ENCODE assay signal across 21 mouse cellular contexts in the genomic region with DNA sequence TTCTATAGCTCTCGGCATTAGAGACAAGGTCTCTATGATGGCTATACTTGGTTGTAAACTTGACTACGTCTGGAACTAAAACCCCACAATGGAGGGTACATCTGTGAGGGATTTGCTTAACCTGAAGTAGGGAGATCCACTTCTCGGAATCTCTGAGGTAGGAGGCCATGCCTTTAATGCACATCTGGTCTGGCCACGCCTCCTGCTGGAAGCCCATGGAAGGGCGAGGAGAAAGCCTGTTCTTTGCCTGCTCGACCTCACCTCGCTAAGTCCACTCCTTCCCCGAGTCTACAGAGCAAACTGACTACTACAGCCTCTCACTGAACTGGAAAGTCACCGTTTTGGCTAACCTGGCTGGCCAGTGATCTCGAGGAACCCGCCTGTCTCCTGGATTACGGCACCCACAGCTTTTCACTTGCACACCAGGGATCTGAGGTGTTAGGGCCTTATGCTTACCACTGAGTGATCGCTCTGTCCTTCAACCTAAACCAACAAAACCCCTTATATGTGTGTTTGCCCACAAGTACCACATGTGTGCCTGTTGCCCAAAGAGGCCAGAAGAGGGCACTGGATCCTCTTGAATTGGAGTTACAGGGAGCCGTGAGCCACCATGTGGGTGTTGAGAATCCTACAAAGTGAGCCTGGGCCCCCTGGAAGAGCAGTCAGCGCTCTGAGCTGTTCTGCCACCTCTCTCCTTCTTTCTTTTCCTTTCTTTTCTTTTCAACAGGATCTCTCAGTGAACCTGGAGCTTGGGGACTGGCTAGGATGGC. TPM values are rescaled to one million over a fixed set of nuclear protein-coding genes. Genes with fewer than 3 reads are reported as not detected.
DNase-seq lines count a peak whose midpoint lies in the region; ATAC-seq and TF ChIP-seq lines count a peak whose summit lies in the region.
"Had no signal": no experiment of that assay in that cellular context is flagged by ENCODE, and none has a peak within 500 bp of the region (broad histone marks: within the 10 kb centered on the region; RNA-seq: fewer than 3 reads in every experiment).

No protein-coding gene starts in this region.

- H3K27me3 ChIP-seq in liver, adult 2 months (ENCODE audit: control insufficient read depth, insufficient read depth, low read length), result no peaks in the 10 kb centered on the region
- no peaks in the 10 kb centered on the region for H3K27me3 ChIP-seq in ES-Bruce4 (ENCODE audit: control insufficient read depth, insufficient read depth, low read length, poor library complexity, severe bottlenecking)
- H3K27me3 ChIP-seq: embryonic facial prominence, embryonic 13.5 days; heart, embryonic 15.5 days; hindbrain, embryonic 12.5 days; neural tube, embryonic 13.5 days had no signal

- DNase-seq in CD4-positive, CD25-positive, alpha-beta regulatory T cell, adult 2 months (ENCODE audit: low read depth, low spot score), result peak; percentile 20
- no peak for DNase-seq in liver, adult 2 months (ENCODE audit: extremely low read depth, low read depth, low spot score)
- DNase-seq in liver, result no peak
- DNase-seq in left cerebral cortex, postnatal 14 days (ENCODE audit: low spot score in 2 of 2), result no peak
- DNase-seq in left cerebral cortex, adult 11 months (ENCODE audit: low spot score), result no peak
- DNase-seq: cerebellum, adult 11 months; cerebellum, postnatal 25 days; kidney, adult 11 months; kidney, postnatal 14 days; left cerebral cortex, postnatal 4 days; thymus, postnatal 25 days had no signal

- H3K27ac ChIP-seq in liver, adult 2 months (replicated peaks; ENCODE audit: insufficient read depth, low read depth, low read length), result no peak overlapping the region
- H3K27ac ChIP-seq in ES-Bruce4 (ENCODE audit: insufficient read depth, low read length), result no peak overlapping the region
- no peak overlapping the region for H3K27ac ChIP-seq in embryonic fibroblast, embryonic 13.5 days (ENCODE audit: insufficient read depth, low read length)
- H3K27ac ChIP-seq: embryonic facial prominence, embryonic 13.5 days; forebrain, embryonic 10.5 days; heart, embryonic 15.5 days; hindbrain, embryonic 12.5 days; neural tube, embryonic 13.5 days had no signal

- H3K79me2 ChIP-seq in liver, adult 2 months (ENCODE audit: control insufficient read depth, insufficient read depth, low read length), result peaks cover 7% of the 10 kb centered on the region; the same call in 1 of the 2 replicates

- ATAC-seq in CD4-positive, CD25-positive, alpha-beta regulatory T cell, adult 4 months, result no peak

- peaks cover 18% of the 10 kb centered on the region; the same call in 1 of the 2 replicates for H3K36me3 ChIP-seq in liver, adult 2 months (ENCODE audit: control insufficient read depth, insufficient read depth, low read length)
- H3K36me3 ChIP-seq in ES-Bruce4 (ENCODE audit: control insufficient read depth, insufficient read depth, low read length, poor library complexity, severe bottlenecking), result peaks cover 23% of the 10 kb centered on the region

- peaks cover 2% of the 10 kb centered on the region; the same call in 1 of the 2 replicates for H3K4me1 ChIP-seq in liver, adult 2 months (ENCODE audit: control insufficient read depth, insufficient read depth, low read length)
- no peaks in the 10 kb centered on the region for H3K4me1 ChIP-seq in ES-Bruce4 (ENCODE audit: control insufficient read depth, insufficient read depth, low read length)
- H3K4me1 ChIP-seq in embryonic fibroblast, embryonic 13.5 days (ENCODE audit: control insufficient read depth, insufficient read depth, low read length), result no peaks in the 10 kb centered on the region

- no peak overlapping the region for H3K4me3 ChIP-seq in liver, adult 2 months (ENCODE audit: insufficient read depth, low read depth, low read length)
- H3K4me3 ChIP-seq in ES-Bruce4 (ENCODE audit: low read depth, low read length), result no peak overlapping the region
- H3K4me3 ChIP-seq in embryonic fibroblast, embryonic 13.5 days (ENCODE audit: insufficient read depth, low read length), result no peak overlapping the region
- H3K4me3 ChIP-seq: embryonic facial prominence, embryonic 13.5 days; forebrain, embryonic 10.5 days; heart, embryonic 15.5 days; hindbrain, embryonic 12.5 days; neural tube, embryonic 13.5 days had no signal

- H3K9me3 ChIP-seq in ES-Bruce4 (replicated peaks; ENCODE audit: control insufficient read depth, insufficient read depth, low read length, poor library complexity, severe bottlenecking), result no peaks in the 10 kb centered on the region
- H3K9me3 ChIP-seq: embryonic facial prominence, embryonic 13.5 days; forebrain, embryonic 10.5 days; heart, embryonic 15.5 days; hindbrain, embryonic 12.5 days; neural tube, embryonic 13.5 days had no signal

- 93% methylated on average over 15 of the region's 15 CpGs for WGBS in liver, adult 2 months

- 0 out of 2 replicates have a peak, but pooled peaks have one; percentile 11 for TF ChIP-seq CTCF in liver, adult 2 months (IDR thresholded peaks at IDR 0.05; ENCODE audit: low read depth, low read length)
- peak; percentile 47 for TF ChIP-seq CTCF in ES-Bruce4 (IDR thresholded peaks at IDR 0.05; ENCODE audit: low read depth, low read length)
- TF ChIP-seq CTCF in embryonic fibroblast, embryonic 13.5 days (IDR thresholded peaks at IDR 0.05; ENCODE audit: borderline replicate concordance, insufficient read depth, low read length), result peak; percentile 49; the same call in 1 of the 2 replicates

- no peak overlapping the region for H3K9ac ChIP-seq in liver, adult 2 months (ENCODE audit: low read depth, low read length)
- no peak overlapping the region for H3K9ac ChIP-seq in ES-Bruce4 (ENCODE audit: low read depth, poor library complexity, severe bottlenecking)
- H3K9ac ChIP-seq: embryonic facial prominence, embryonic 13.5 days; heart, embryonic 15.5 days; hindbrain, embryonic 12.5 days; neural tube, embryonic 13.5 days had no signal

- TF ChIP-seq POLR2A in liver, adult 2 months (IDR thresholded peaks at IDR 0.05; ENCODE audit: extremely low read depth, insufficient read depth, low read length), result no peak
- TF ChIP-seq POLR2A in ES-Bruce4 (IDR thresholded peaks at IDR 0.05; ENCODE audit: insufficient read depth, low read length), result no peak
- TF ChIP-seq POLR2A in embryonic fibroblast, embryonic 13.5 days (IDR thresholded peaks at IDR 0.05; ENCODE audit: low read depth, low read length), result no peak

- TF ChIP-seq EP300 in ES-Bruce4 (IDR thresholded peaks at IDR 0.05; ENCODE audit: insufficient read depth, low read depth, low read length), result no peak

- intact Hi-C loops in left cerebral cortex, postnatal 14 days (cut with DNase I), result no loop called here

RNA-seq across cellular contexts. Expression of a gene that starts 5.5 kb away (rescaled TPM):
- polyA plus RNA-seq in CD4-positive, CD25-positive, alpha-beta regulatory T cell, adult 4 months (2017; shearing (Covaris generic)), result 10 to 100 TPM; 29.4 to 29.8 TPM
- total RNA-seq in liver, adult 2 months (2014; rRNA removed), result 27.6 and 33.9 TPM in 2 replicates
- polyA plus RNA-seq in liver, adult 2 months (2012; rRNA removed), result 15.4 and 18.8 TPM in 2 replicates
- polyA plus RNA-seq in ES-Bruce4 (2011; ENCODE audit: insufficient read depth, insufficient read length, low read depth, missing spikeins), result 121 TPM in 2 replicates
- 58.8 and 62.4 TPM in 2 replicates for polyA plus RNA-seq in embryonic fibroblast, embryonic 13.5 days (2011; ENCODE audit: insufficient read length, low read depth, missing spikeins)
- 10 to 100 TPM; 56.0 to 57.6 TPM for total RNA-seq in left cerebral cortex, postnatal 14 days (2021)

RNA-seq across cellular contexts. Expression of a gene that starts 20.1 kb away (rescaled TPM):
- 1 to 10 TPM in 1 of 2 experiments, under 1 TPM in 1; 0.35 to 1.9 TPM for polyA plus RNA-seq in CD4-positive, CD25-positive, alpha-beta regulatory T cell, adult 4 months (2017; shearing (Covaris generic))
- total RNA-seq in liver, adult 2 months (2014; rRNA removed), result 20.0 and 23.2 TPM in 2 replicates
- 7.4 and 21.3 TPM in 2 replicates for polyA plus RNA-seq in liver, adult 2 months (2012; rRNA removed)
- polyA plus RNA-seq in ES-Bruce4 (2011; ENCODE audit: insufficient read depth, insufficient read length, low read depth, missing spikeins), result 3.4 and 3.7 TPM in 2 replicates
- 9.6 and 14.3 TPM in 2 replicates for polyA plus RNA-seq in embryonic fibroblast, embryonic 13.5 days (2011; ENCODE audit: insufficient read length, low read depth, missing spikeins)
- total RNA-seq in left cerebral cortex, postnatal 14 days (2021), result 10 to 100 TPM; 53.9 to 64.1 TPM

RNA-seq across cellular contexts. Expression of a gene that starts 26.5 kb away (rescaled TPM):
- polyA plus RNA-seq in CD4-positive, CD25-positive, alpha-beta regulatory T cell, adult 4 months (2017; shearing (Covaris generic)), result not detected
- total RNA-seq in liver, adult 2 months (2014; rRNA removed), result 0.27 and 0.28 TPM in 2 replicates
- polyA plus RNA-seq in liver, adult 2 months (2012; rRNA removed), result 0.75 and 0.86 TPM in 2 replicates
- polyA plus RNA-seq in ES-Bruce4 (2011; ENCODE audit: insufficient read depth, insufficient read length, low read depth, missing spikeins), result 16.8 and 18.7 TPM in 2 replicates
- polyA plus RNA-seq in embryonic fibroblast, embryonic 13.5 days (2011; ENCODE audit: insufficient read length, low read depth, missing spikeins), result 40.5 and 44.2 TPM in 2 replicates
- 100 to 1,000 TPM; 217 to 244 TPM for total RNA-seq in left cerebral cortex, postnatal 14 days (2021)
- total RNA-seq: granulocyte monocyte progenitor cell, adult 5-6 weeks had no signal

RNA-seq across cellular contexts. Expression of a gene that starts 47.3 kb away (rescaled TPM):
- 1 to 10 TPM; 1.1 to 1.5 TPM for polyA plus RNA-seq in CD4-positive, CD25-positive, alpha-beta regulatory T cell, adult 4 months (2017; shearing (Covaris generic))
- 8.9 and 11.8 TPM in 2 replicates for total RNA-seq in liver, adult 2 months (2014; rRNA removed)
- 13.7 and 16.3 TPM in 2 replicates for polyA plus RNA-seq in liver, adult 2 months (2012; rRNA removed)
- 12.5 and 12.8 TPM in 2 replicates for polyA plus RNA-seq in ES-Bruce4 (2011; ENCODE audit: insufficient read depth, insufficient read length, low read depth, missing spikeins)
- polyA plus RNA-seq in embryonic fibroblast, embryonic 13.5 days (2011; ENCODE audit: insufficient read length, low read depth, missing spikeins), result 49.8 and 56.5 TPM in 2 replicates
- 10 to 100 TPM; 47.8 to 50.2 TPM for total RNA-seq in left cerebral cortex, postnatal 14 days (2021)

RNA-seq across cellular contexts. Expression of a gene that starts 50.8 kb away (rescaled TPM):
- not detected for polyA plus RNA-seq in CD4-positive, CD25-positive, alpha-beta regulatory T cell, adult 4 months (2017; shearing (Covaris generic))
- not detected in 2 replicates for total RNA-seq in liver, adult 2 months (2014; rRNA removed)
- polyA plus RNA-seq in liver, adult 2 months (2012; rRNA removed), result not detected in 2 replicates
- 0.85 TPM in 1 of 2 replicates, not detected in the other for polyA plus RNA-seq in ES-Bruce4 (2011; ENCODE audit: insufficient read depth, insufficient read length, low read depth, missing spikeins)
- polyA plus RNA-seq in embryonic fibroblast, embryonic 13.5 days (2011; ENCODE audit: insufficient read length, low read depth, missing spikeins), result 2.7 and 3.2 TPM in 2 replicates
- 10 to 100 TPM; 12.6 to 13.3 TPM for total RNA-seq in left cerebral cortex, postnatal 14 days (2021)
- total RNA-seq: granulocyte monocyte progenitor cell, adult 5-6 weeks had no signal
- polyA plus RNA-seq: liver, embryonic 16.5 days had no signal
